Mouse (Mus musculus): ENCODE data around the gene Lingo1.

GRCm38 (mm10) chr9:56698715-56699370 lies 97.4 kb downstream of the Lingo1 start:
- TF ChIP-seq ZNF384 (IDR thresholded peaks at IDR 0.05; ENCODE audit: low read depth, low read length): no peak
- TF ChIP-seq TCF12 (IDR thresholded peaks at IDR 0.05; ENCODE audit: low read depth, low read length): no peak
- no peak for TF ChIP-seq CTCF (conservative IDR thresholded peaks at IDR 0.05 in 1 of 2, IDR thresholded peaks at IDR 0.05 in 1 of 2; ENCODE audit: low read depth in 2 of 2, low read length in 2 of 2)
- no peak for TF ChIP-seq POLR2AphosphoS2 (IDR thresholded peaks at IDR 0.05; ENCODE audit: low read depth, low read length)
- TF ChIP-seq POLR2A (IDR thresholded peaks at IDR 0.05; ENCODE audit: low read depth, low read length): no peak
- no peak for TF ChIP-seq ZKSCAN1 (IDR thresholded peaks at IDR 0.05; ENCODE audit: borderline replicate concordance, low read depth, low read length)
- no peak for TF ChIP-seq MAX (IDR thresholded peaks at IDR 0.05; ENCODE audit: low read length)
- no peak for TF ChIP-seq ELF1 (IDR thresholded peaks at IDR 0.05; ENCODE audit: low read depth, low read length)
- no peak for TF ChIP-seq MAFK (IDR thresholded peaks at IDR 0.05; ENCODE audit: insufficient replicate concordance, low read length)
- TF ChIP-seq SIN3A (IDR thresholded peaks at IDR 0.05; ENCODE audit: low read length): no peak
- no peak for TF ChIP-seq JUND (conservative IDR thresholded peaks at IDR 0.05; ENCODE audit: low read depth, low read length)
- no peak for TF ChIP-seq IRF4 (IDR thresholded peaks at IDR 0.05; ENCODE audit: low read depth, low read length)
- TF ChIP-seq EP300 (IDR thresholded peaks at IDR 0.05; ENCODE audit: low read length): no peak
- TF ChIP-seq CHD1 (IDR thresholded peaks at IDR 0.05; ENCODE audit: low read depth, low read length): no peak
